Mouse (Mus musculus): Measurements from ENCODE around the gene Ptpn18.

- no peak for TF ChIP-seq GATA1 (IDR thresholded peaks at IDR 0.05; ENCODE audit: borderline replicate concordance, low read length)
- no peak for TF ChIP-seq FLI1 (IDR thresholded peaks at IDR 0.05; ENCODE audit: low read length)
Observed at GRCm38 (mm10) chr1:34432411-34432775, 27.2 kb upstream of the Ptpn18 start.
